Mouse (Mus musculus): ENCODE results near the gene Crat.
"Not testable (repeated sequence)": the region's sequence is repeated elsewhere in the genome, so short reads cannot be mapped to it uniquely, and the experiment has no call there.

Gene Crat

DNA sequence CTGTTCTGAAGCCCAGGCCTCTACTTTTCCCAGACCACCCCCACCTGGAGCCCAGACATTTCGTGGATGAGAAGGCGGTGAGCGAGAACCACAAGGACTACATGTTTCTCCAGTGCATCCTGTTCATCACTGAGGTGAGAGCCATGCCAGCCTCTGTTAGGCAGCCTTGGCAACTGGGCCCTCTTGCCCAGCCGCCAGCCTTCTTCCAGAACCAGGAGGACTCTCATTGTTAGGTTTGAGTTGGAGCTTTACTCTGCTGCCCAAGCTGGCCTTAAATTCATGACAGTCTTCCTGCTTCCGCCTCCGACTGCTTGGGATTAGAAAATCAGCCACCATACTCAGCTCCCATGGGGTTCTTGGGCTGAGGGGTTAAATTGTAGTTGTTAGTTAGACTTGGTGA lies 24.0 kb upstream of the Crat start:
- no peak for DNase-seq

DNA sequence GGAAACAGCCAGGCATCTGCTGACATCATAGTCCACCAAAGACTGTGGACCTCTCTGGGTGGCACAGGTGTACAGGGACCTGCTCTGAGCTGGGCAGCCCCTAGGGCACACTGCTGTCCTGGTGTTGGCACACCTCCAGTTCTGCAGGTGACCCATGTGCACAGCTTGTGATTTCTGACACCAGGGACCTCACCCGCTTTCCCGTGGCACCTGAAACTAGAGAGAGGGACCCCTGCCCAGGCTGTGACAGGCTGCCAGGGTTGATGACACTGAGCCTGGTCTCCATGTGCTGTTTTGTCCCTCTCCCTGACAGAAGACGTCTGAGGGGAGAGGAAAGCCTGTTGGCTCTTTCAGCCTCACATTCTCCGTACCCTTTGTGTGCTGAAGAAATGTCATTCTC lies 22.2 kb upstream of the Crat start:
- no peak for DNase-seq

DNA sequence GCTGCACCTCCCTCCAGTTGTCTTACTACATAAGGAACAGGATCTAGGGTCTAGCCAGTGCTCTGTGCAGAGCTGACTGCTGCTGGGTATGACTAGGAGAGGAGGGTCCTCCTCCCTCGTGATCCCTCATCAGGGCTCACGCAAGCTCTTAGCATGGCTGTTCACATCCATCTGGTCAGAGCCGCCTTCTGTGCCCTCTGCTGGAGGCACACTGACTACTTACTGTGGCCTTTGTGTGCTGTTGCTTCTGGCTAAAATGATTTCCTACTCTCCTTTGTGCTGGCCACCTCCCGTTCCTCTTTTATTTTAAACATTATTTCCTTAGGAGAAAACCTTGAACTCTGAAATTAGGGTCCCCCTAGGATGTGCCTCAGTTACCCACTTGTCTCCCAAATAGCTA lies 21.2 kb upstream of the Crat start:
- DNase-seq: no peak

DNA sequence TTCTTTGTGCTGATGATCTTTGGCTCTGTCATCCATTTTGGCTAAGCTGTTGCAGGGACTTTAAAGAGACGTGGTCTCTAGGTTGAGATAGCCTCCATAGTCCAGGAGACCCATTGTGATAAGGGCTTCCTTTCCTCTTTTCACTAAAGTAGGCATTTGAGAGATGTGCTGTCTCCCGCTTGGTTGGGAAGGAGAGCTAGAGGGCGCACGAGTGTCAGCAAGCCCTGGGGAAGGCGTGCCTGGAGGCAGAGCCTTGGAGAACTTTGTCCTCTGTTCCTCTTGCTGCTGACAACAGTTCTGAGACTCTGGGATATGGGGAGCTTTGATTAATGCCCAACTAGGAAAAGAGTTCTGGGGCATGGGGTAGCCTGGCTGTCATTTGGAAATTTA lies 20.5 kb upstream of the Crat start:
- no peak for DNase-seq

DNA sequence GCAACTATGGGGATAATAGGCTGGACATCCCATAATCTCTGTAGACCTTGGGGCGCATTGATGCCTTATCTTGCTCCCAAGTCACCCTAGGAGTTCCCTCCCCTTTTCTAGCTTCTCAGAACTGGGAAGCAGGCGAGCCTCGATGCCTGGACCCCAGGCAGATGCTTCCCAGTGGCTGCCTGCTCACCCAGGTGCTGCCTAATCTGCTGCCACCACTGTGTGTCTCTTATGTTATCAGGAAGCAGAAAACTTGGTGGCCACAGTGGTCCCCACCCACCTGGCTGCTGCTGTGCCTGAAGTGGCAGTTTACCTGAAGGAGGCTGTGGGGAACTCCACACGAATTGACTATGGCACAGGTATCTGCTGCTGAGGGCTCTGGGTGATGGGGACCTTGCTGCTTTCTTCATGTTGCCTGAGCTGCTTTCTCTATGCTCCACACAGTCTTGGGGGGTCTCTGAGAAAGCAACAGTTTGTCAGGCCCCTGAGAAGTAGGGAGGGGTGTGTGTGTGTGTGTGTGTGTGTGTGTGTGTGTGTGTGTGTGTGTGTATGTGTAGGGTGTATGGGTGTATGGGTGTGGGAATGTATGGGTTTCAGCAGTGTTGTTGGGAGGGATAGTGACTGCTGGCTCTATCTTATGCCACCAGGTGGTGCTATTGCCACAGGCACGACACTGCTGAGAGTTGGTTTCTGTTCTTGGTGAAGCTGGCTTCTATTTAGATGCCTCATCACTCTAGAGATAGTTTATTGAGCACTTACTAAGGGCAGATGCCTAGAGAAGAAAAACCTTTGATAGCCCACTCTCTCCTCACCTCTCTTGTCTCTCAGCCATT lies 19.9 kb upstream of the Crat start:
- peak; percentile 64 for DNase-seq

DNA sequence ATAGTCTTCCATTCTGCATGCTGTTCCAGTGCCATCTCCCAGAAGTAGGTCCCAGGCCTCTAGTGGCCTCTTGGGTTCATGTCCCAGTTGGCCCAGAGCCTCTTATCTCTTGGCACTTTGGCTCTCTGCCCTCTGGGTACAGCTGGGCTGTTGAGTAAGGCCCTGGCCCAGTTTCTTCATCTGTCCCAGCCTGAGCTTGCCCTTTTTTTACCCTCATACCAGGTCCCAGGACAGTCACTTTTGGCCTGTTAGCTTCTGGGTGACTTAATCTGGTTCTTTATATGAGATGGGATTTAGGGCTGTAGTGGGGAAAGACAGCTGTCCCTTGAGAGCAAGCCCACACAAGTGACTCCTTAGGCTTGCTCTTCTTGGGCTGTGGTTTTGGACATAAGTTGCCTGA lies 13.5 kb upstream of the Crat start:
- no peak for DNase-seq

DNA sequence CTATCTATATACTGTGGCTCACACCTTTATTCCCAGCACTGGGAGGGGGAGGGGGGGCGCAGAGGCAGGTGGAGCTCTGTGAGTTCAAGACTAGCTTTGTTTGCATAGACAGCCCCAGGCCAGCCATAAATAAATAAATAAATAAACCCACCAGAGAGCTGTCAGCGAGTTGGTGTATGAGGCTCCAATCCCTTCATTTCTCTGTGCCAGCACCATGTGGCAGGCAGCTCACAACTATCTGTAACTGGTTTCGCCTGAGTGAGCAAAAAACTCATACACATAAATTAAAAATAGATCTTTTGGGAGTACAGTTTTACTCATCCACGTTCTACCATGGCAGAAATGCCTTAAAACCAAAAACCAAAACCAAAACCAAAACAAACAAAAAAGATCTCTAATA lies 5.8 kb upstream of the Crat start:
- DNase-seq: no peak

DNA sequence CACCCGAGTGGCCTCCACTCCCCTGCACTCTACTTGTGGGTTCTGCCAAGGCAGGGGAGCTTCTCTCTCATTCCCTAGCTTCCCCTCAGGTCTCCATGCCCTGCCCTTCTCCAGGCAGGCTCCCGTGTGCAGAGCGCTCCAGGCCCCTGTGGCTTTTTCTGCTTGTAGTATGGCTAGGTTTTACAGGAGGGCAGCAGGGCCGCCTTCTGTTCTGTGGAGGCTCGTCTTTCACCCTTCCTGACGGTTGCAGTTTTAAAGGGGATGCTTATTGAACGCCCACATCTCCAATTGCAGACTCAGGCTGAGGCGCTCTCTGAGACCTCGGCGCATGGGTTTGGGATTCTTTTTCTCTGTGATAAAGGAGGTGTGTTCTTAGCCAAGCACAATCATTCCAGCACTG lies 3.5 kb upstream of the Crat start:
- no peak for DNase-seq

DNA sequence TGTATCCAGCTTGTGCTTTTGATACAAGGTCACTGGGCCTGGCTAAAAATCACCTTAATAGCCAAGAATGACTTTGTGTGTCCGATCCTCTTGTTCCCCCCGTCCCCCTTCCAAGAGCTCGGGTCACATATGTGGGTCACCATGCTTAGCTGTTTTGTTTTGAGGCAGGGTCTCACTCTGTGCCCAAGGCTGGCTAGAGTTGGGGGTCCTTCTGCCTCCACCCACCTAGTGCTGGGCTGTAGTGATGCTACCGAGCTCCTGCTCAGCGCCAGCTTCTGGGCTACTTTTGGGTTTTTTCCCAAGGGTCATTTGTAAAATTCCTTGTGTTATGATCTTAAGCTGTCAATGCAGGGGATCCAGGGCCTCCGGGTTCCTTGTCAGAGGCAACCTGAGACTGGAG lies 2.6 kb upstream of the Crat start:
- DNase-seq: no peak

DNA sequence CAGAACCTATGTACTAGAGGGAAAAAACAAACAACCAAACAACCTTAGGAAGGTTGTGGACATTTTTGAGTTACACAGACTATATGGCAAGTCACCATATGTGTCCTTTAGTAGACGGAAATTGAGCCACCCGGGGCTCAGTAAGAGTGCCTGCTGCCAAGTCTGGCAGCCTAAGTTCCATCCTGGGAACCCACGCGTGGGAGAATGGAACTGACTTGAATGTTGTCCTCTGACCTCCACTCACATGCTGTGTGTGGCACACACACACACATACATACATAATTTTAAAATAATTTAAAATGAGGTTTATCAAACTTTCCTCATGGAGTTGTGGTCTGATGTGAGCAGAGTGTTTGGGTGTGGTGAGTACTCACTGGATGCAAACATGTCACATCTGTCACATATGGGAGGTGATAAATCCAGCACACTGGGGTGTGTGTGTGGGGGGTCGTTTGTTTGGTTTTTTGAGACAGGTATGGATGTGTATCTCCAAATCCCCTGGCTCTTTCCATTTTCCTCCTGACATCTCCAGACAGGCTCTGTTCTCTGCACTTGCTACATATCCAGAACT lies 2.1 kb upstream of the Crat start:
- DNase-seq: no peak

DNA sequence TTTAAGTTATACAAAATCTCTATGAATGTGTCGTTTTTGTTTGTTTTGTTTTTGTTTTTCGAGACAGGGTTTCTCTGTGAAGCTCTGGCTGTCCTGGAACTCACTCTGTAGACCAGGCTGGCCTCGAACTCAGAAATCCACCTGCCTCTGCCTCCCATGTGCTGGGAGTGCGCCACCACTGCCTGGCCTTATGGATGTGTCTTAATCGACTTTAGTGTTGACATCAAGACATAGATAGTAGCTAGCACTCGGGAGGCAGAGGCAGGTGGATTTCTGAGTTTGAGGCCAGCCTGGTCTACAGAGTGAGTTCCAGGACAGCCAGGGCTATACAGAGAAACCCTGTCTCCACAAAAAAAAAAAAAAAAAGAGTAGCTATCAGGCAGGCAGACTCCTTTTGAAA lies 1.5 kb upstream of the Crat start:
- DNase-seq: not testable (repeated sequence)

DNA sequence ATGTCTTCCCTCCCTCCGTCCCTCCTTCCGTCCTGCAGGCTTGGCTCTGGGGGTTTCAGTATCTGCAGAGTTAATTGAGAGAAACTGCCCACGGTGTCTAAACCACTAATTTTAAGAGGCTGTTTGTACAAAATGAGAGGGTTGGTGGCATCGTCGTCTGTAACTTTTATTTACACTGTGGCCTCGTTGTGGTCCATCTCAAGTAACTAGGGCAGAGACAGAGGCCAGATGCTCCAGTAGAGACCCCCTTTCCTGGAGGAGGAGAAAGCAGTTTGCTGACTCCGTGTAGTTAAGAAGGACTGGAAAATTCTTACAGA lies 994 bp upstream of the Crat start:
- no peak for DNase-seq

DNA sequence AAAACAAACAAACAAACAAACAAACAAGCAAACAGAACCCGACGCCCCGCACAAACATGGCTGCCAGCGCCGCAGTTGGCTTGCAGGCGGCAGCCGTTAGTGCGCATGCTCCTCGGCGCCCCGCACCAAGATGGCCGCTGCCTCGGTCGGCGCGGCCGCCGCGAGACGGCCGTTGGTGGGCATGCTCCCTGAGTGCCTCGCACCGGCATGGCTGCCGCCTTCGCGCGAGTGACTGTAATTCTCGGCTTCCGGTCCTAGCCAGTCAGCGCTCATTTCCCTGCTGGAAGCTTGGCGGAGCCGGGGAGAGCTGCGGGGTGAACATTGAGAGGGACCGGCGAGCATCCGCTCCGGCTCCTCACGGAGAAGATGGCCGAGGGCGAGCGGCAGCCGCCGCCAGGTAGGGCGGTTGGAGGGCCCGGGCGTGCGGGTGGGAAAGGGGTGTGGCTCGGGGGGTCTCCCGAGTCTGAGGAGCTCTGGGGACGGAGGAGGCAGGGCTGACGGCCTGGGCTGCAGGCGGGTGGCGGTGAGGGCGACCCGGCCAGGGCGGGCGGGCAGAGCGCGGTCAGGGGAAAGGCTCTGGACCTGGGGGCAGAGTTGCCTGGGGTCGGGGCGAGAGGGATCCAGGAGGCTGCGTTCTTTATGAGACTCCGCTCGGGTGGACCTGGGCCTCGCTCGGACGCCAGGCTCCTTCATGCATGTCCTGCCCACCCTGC lies 479 bp upstream of the Crat start, which contains the start of gene Ptpa:
Gene Ptpa, plus strand, starts transcription at position 104 of the 713 bp plus-strand sequence.
- DNase-seq: peak; percentile 92

DNA sequence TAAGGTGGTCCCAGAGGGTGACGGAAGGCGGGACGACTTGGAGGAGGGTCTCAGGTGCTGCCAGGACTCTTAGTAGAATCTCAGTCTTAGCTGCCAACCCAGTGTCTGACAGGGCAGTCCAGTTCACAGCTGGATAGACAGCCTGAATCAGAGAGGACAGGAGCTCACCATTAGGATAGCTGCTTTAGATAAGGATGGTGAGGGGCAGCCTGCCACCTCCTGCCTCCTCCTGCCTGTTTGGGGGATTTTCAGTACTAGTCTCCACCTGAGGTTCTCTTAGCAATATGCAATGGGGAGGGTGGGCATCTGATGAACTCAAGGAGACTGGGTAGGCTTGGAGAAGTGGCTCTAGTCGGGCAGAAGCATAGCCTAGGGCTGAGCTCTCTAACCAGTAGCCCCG lies 932 bp downstream of the Crat start:
- DNase-seq: no peak

DNA sequence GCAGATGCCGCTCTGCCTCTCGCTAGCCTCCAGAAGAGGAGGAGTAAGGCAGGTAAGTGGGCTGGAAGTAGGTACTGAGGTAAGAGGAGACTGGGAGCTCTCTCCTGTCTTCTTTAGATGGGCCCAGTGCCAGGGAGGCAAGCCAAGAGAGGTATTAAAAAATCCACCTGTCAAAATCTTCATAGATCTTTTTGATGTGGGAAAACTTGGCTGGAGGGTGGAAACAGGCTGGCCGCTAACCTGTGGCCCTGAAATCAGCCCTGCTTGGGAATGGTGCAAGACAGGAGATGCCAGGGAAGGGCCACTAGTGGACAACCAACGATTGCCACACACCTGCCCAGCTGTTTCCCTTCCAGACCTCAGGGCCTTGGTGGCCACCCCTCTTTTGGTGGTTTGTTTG lies 1.5 kb downstream of the Crat start:
- peak; percentile 62 for DNase-seq

DNA sequence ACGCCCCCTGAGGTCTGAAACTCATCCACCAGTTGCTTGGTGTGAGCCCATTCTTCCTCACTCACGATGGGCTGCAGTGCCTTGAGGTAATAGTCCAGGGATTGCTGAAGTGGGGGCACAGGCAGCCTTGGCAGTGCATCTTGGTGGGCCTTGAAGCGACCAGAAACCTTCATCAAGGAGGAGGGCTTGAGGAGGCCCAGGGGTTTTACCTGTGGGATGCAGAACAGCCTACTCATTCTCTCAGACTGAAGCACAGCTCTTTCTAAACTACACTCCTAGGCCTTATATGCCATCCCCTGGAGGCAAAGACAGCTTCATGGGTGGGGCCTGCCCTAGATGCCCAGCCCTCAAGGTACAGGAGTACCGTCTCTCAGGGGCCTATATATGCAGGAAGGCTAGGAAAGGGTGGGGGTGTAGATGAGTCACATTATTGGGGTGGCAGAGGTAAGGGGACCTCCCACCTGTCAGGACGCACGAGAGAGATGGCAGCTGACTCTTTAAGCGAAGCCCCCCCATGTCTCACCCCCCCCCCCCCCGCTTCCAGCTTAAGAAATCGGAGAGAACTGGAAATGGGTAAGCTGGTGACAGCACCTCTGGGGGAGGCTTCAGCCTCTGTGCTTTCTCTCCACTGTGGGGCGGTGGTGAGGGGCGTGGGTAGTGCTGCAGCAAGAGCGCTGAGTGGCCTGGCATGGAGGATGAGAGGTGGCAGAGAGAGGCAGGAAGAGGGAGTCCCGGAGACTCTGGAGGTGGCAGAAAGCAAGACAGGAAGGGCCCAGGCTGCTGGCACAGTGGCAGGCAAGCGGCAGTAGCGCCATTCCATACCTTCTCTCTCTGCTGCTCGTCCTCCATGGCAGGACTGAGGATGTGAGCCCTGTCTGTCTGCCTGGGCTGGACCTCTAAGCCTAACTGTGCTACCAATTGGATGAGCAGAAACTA lies 2.3 kb downstream of the Crat start:
- DNase-seq: no peak

DNA sequence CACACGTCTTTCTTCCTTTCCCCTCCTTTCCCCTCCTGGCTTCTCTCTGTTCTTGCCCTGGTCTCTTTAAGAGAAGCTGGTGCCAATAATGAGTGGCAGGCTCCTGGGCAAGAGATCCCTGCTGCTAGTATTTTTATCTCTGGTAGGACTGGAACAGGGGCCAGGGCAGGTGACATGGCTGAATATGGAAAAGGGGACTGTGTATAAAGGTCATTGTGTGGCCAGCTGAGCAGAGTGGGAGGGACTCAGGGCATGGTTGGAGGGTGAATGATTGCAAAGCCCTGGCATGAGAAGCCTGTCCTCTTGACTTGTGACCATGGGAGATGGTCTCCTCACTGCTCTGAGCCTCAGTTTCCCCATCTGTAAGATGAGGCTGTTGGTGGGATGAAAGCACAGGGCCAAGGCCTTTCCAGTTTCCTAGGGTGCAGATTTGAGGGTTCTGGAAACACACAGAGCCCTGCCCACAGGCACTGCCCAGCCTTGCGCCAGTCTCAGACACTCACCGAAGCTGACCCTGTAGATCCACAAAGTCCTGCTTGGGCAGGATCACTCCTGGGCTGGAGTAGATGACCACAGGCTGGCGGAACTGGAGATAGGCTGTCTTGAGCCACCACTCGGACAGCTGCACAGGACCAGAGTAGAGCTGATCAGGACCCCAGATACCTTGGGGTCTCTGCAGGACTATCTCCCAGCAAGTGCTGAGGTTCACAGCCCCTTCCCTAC lies 6.0 kb downstream of the Crat start:
- DNase-seq: no peak

DNA sequence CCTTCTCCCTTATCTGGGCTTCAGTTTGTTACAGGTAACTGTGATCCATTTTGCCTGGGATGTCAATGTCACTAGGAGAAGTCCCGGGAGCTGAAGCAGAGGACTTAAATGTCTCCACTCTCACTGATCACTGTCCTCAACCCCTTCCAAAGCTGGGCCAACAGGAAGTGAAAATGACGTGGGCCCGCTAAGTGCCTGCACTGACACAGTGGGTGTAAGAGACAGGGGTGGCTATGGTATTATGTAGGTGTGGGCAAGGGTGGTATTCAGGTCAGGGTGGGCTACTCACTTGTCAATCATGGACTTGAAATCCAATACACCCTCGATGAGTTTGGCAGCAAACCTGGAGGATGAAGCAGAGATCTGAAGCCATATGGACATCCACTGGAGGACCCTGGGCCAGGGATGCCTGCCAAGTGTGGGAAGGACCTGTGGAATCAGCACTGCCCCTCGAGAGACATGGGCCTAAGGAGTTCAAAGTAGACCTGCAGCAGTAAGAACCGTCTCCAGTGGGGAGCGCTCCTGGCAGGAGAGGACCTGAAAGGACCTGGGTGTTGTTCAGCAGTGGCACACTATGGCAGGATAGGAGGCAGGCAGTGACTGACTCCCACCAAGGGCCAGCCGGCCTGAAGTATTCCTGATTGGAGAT lies 7.0 kb downstream of the Crat start:
- DNase-seq: no peak

DNA sequence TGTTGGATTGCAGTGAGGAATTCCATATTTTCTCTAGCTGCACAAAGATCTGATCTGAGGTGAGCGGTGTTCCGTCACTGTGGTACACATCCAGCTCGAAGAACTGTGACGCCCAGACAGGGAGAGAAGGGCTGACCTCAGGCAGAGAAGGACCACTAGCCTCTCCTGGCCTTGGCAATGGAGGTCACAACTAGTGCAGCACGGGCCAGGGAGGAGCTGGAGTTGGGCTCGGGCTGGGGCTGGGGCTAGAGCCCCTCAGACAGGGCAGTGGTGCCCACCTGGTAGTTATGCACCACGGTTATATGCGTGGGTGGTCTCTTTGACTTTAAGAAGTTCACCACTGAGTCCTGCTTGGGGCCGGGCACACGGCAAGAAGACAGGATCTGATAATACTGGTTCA lies 7.8 kb downstream of the Crat start:
- no peak for DNase-seq

DNA sequence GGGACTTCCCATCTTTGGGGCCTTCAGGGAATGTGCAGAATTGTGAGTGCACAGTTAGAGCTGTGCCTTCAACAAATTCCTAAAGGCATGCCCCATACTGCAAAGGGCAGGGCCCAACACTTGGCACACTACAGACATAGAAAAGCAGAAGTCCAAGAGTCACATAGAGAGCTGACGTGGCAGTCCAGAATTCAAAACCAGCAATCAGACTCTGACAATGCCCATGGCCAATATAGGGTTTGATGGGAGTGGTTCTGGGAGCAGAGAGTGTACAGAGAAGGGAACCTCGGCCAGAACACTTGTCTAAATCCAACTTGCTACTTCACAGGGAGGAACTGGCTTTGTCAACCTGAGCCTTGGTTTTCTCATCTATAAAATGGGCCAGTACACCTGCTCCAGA lies 8.4 kb downstream of the Crat start:
- no peak for DNase-seq

DNA sequence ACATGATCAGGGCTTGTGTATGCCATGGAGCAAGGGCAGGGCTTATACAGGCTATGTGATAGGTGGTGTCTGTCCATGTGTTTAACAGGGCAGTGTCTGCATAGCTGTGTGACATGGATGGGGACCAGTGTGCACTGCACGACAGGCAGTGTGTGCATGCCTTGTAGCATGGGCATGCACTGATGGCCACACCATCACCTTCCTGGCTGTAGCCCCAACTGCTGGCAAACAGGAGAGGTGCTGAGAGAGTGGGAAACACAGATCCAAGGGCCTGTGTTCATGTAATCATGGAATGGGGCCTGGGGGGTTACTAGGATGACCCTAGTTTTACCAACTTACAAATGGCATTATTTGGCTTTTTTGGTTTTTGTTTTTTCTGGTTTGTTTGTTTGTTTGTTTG lies 11.7 kb downstream of the Crat start:
- DNase-seq: no peak

DNA sequence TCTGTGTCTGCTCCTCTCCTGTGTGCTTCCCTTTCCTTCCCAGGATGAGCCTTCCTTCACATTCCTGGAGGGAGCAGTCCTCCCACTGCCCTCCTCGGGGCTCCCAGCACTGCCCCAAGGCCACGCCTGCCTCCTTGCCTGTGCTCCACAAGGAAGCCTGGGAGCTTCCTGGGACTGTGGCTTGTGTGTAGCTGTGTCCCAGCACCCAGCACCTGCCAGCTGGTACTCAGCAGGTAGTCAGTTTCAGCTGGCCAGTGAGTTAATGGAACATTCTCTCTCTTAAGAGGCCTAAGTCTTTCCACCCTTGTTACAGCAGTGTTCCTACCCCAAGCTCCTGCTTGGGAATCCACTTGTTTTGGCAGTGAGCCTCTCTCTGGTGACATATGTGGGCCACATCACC lies 12.8 kb downstream of the Crat start:
- DNase-seq: no peak
